Mouse (Mus musculus): Measurements from ENCODE around the gene Clstn1.

Clstn1 gene

GRCm38 (mm10) chr4:149567432-149568026, 18.7 kb upstream of the Clstn1 start:
- DNase-seq, result no peak

DNA sequence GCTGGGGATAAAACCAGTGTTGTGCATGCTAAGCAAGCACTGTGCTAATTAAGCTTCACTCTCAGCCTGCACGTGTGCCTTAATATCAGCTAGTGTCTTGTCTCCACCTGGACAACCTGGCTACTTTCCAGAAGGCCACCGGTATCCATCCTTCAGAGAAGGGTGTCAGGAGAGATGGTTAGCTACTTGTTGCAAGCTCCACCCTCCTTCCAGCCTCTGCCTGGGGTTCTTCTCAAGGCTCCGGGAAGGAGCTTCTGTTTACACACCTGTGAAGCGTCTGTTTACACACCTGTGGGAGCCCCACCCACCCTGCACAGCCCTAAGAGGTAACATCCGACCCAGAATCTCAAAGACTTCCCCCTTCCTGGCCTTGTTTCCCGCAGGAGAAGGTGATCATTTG, 17.6 kb upstream of the Clstn1 start:
- DNase-seq, result no peak

GRCm38 (mm10) chr4:149569781-149570497, 16.3 kb upstream of the Clstn1 start:
- DNase-seq, result no peak

DNA sequence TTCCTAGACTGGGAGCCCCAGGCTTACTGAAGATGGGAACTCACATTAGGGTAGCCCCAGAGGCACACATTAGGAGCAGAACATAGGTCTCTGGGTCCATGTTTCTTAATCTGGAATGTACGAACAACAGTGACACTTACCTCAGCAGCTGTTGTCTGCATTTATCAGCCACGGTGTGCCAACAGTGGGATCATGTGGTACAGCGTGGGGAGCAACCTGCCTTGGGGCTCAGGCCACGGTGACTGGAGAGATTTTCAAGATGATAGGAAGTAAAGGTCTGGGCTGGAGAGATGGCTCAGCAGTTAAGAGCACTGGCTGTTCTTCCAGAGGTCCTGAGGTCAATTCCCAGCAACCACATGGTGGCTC, 15.8 kb upstream of the Clstn1 start:
- no peak for DNase-seq

GRCm38 (mm10) chr4:149571209-149571608, 15.1 kb upstream of the Clstn1 start:
- DNase-seq, result peak; percentile 97

- peak; percentile 96 for DNase-seq
Observed at GRCm38 (mm10) chr4:149571651-149572149, 14.6 kb upstream of the Clstn1 start.

DNA sequence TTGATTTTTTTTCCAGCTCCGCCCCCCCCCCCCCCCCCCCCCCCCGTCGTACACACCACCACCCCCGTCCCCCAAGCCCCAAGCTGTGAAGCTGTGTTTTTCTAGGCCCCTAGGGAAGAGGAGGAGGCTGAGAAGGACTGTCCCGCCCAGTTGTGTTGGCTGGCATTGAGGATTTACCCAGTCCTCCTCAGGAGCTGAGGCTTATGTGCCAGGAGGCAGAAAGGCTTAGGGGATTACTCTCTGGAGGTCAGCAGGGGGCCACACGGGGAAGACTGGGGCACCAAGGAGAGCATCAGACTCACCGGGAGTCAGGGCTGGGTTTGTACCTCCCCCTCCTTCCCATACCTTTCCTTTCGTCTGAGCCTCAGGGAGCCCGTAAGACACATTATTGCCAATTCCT, 13.8 kb upstream of the Clstn1 start:
- DNase-seq, result no peak

DNA sequence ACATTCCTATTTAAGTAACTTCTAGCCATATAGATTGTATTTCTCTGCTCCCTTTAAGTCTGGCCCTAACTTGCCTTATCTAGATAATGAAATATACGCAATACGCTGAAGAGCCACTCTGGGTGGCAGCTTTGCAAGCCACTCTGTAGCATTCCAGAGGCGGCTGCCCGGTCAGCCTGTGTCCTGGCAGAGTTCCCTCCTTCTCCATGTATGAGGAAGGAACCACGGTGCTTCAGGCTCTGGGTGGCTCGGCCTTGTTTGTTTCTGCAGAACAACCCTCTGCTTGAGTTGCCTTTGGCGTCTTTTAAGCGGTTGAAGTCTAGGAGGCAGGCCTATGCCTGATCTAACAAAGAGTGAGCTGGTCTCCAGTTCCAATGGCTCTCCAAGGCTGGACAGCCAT, 13.4 kb upstream of the Clstn1 start:
- peak; percentile 93 for DNase-seq

- peak; percentile 99 for DNase-seq
Observed at GRCm38 (mm10) chr4:149574391-149574821, 11.9 kb upstream of the Clstn1 start.

DNA sequence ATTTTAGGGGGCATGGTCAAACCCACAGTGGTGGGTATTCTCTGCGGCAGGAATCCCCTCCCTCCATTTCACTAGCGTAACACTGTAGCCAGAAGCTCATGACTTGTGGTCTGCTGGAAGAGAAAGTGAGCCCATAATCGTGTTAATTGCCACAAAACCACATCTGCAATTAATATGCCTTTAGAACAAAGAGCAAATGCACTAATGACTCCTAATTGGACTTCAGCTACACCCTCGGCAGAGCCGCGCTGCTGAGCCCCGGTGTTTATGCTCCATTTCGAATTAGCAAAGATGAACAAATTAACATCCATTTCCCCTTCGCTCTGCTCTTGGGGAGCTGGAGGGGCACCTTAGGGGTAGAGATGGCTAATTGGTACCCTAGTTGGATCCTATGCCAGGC, 10.2 kb upstream of the Clstn1 start:
- DNase-seq, result no peak

- DNase-seq, result peak; percentile 79
Observed at GRCm38 (mm10) chr4:149576993-149577548, 9.2 kb upstream of the Clstn1 start.

DNA sequence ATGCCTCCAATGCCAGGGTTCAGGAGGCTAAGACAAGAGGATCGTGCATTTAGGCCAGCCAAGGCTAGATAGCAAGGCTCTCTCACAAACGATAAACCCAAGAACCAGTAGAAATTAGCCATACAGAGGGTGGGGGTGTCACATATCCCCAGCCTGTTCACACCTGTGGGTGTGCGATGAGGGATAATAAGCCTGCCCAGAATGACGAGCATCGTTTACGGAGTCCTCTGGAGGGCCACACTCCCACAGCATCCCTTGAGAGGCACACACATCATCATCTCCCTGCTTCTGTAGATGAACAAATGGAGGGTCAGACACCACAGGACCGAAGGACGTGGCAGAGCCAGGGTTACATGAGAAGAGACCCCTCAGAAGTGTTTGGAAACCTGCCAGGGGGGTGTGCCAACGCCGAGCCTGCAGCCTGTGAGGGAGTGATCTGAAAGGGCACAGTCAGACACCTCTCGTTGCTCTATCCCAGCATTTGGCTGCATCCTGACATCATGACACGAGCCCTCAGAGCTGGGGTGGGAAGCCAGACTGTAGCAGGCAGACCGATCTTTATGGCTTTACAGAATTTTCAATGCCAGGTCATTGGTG, 8.1 kb upstream of the Clstn1 start:
- DNase-seq, result no peak

DNA sequence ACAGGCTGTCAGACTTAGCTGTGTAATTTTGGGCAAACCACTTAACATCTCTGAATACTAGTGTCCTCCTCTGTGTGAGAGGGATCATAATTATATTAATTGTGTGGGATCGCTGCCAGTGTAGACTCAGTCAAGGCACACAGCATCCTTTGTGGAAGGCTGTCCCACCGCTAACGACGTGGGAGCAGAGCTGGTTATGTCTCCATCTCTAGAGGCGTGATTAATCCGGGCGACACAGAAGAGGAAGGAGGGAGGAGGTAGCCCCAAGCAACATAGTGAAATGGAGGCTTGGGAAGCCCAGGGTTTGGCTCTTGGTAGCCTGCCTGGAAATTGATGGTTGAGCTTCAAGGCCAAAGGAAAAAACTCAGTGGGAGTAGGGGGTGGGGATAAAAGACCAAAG, 7.4 kb upstream of the Clstn1 start:
- no peak for DNase-seq

- peak; percentile 91 for DNase-seq
Observed at GRCm38 (mm10) chr4:149585236-149585635, 1.0 kb upstream of the Clstn1 start.

GRCm38 (mm10) chr4:149586783-149587595, 721 bp downstream of the Clstn1 start:
- DNase-seq, result peak; percentile 94

- DNase-seq, result peak; percentile 86
Observed at GRCm38 (mm10) chr4:149587596-149588168, 1.4 kb downstream of the Clstn1 start.

DNA sequence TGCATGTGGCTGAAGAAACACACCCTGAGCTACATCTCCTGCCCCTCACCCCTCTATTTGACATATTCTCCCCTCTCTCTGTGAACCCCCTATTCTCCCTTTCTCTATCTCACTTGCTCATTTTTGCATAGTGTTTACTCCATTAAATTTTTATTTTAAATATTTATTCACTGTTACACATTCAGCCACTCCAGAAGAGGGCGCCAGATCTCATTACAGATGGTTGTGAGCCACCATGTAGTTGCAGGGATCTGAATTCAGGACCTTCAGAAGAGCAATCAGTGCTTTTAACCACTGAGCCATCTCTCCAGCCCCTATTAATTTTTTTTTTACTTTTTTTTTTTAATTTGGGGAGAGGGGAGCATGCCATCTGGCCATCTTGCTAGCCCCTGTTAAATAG, 3.9 kb downstream of the Clstn1 start:
- no peak for DNase-seq

DNA sequence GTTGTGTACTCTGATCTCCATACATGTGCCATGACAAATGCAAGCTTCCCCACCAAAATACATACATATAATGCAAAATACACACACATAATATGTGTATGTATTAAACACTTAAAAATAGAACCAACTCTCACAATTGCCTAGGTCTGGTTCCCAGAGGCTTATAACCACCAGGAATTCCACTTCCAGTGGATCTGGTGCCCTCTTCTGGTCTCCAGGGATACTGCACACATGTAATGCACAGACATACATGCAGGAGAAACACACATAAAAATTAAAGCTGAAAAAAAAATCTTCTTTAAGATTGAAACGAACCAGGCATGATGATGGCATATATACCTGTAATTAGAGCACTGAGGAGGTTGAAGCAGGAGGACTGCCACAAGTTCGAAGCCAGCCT, 5.2 kb downstream of the Clstn1 start:
- DNase-seq, result peak; percentile 76

- peak; percentile 83 for DNase-seq
Observed at GRCm38 (mm10) chr4:149594913-149595581, 8.8 kb downstream of the Clstn1 start.

DNA sequence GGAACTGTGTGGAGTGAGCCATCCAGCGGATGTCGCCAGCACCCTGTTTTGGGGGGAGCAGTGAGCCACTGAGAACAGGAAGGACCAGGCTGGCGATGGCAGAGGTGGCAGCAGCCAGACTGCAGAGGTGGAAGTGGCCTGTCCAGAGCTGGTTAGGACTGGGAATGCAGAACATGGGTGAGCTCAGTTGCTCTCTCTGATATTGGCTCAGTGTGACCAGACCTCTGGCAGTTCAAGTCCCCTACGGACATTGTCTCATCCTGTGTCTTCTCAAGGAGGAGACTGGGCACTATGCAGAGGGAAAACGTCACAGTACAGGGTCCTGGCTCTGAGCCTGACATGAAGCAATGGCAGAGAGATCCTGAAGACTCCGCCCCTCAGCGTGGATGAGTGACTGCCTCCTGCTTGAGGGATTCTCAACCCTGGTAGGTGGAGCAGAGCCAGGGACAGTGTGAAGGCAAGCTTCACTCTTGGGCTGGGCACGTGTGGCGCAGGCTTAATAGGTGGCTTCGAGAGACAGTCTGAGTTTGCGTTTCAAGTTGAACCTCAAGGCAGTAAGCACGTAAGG, 11.5 kb downstream of the Clstn1 start:
- DNase-seq, result peak; percentile 90

DNA sequence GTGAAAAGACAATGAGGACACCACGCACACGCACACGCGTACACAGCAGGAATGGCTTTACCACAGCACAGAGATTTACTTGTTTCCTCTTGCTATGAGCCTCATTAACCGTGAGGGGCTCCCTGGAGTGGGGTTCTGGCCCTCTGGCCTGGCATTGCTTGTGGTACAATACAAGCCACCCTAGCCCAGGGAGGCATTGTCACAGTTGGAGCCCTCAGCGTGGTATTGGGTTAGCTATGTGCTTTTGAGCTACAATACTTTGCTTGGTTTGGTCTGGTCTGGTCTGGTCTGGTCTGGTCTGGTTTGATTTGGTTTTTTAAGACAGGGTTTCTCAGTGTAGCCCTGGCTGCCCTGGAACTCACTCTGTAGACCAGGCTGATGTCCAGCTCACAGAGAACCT, 13.3 kb downstream of the Clstn1 start:
- DNase-seq, result no peak

GRCm38 (mm10) chr4:149600130-149600529, 13.9 kb downstream of the Clstn1 start:
- DNase-seq, result peak; percentile 88
